Mouse (Mus musculus) c-Kit-positive CD71-negative TER-119-negative erythroid progenitor cells, embryonic 14.5 days (primary cell): ENCODE results near the gene Npas3.
"Not testable (repeated sequence)": the region's sequence is repeated elsewhere in the genome, so short reads cannot be mapped to it uniquely, and the experiment has no call there.

Source experiments
- DNase-seq: peaks from one replicate; pipeline ENCODE4 v3.0.0-alpha.2; 2013; ENCODE audit warnings: low read depth

Npas3 gene

GRCm38 (mm10) chr12:53248101-53248727 lies at the start of gene Npas3:
Gene Npas3, plus strand, starts transcription at chr12:53248677.
- no peak for DNase-seq

- DNase-seq: no peak
Measured at GRCm38 (mm10) chr12:53217141-53217540, 31.3 kb upstream of the Npas3 start.

DNA sequence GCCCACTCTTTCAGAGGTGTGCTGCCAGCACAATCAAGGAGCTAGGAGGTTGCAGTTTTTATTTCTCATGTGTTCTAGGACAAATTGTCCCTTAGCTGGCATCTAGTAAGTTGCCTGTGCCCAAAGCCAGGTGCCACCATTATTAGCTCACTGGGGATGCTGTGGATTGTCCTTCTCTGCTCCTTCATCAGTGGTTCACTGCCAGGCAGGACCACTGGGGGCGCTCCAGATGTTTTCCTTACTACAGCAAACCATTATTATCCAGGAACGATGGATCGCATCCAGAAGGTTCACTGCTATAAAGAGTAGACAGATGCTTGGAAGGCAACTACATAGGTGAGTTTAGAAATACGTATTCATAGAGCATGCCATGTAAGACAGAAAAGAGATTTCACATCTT lies 25.7 kb upstream of the Npas3 start:
- DNase-seq: no peak

DNA sequence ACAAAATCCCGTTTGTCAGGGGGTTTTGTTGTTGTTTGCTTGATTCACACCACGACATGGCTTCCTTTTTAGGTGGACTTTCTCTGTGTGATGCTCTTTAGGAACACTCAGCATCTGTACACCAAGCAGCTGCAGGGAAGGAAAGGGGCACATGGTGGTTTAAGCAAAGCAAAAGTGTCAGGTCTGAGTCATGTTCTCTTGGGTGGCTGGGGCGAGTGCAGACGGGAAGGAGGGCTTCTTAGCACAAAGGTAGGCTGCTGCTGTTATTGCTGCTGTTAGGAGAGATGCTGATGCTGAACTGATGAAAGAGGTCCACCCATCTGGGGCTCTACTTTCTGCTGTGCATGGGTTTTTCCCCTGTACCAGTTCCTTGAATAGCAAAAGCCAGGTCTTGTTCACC lies 21.1 kb upstream of the Npas3 start:
- DNase-seq: no peak

GRCm38 (mm10) chr12:53229419-53229818 lies 19.1 kb upstream of the Npas3 start:
- DNase-seq: no peak

GRCm38 (mm10) chr12:53246181-53246580 lies 2.3 kb upstream of the Npas3 start:
- no peak for DNase-seq

DNA sequence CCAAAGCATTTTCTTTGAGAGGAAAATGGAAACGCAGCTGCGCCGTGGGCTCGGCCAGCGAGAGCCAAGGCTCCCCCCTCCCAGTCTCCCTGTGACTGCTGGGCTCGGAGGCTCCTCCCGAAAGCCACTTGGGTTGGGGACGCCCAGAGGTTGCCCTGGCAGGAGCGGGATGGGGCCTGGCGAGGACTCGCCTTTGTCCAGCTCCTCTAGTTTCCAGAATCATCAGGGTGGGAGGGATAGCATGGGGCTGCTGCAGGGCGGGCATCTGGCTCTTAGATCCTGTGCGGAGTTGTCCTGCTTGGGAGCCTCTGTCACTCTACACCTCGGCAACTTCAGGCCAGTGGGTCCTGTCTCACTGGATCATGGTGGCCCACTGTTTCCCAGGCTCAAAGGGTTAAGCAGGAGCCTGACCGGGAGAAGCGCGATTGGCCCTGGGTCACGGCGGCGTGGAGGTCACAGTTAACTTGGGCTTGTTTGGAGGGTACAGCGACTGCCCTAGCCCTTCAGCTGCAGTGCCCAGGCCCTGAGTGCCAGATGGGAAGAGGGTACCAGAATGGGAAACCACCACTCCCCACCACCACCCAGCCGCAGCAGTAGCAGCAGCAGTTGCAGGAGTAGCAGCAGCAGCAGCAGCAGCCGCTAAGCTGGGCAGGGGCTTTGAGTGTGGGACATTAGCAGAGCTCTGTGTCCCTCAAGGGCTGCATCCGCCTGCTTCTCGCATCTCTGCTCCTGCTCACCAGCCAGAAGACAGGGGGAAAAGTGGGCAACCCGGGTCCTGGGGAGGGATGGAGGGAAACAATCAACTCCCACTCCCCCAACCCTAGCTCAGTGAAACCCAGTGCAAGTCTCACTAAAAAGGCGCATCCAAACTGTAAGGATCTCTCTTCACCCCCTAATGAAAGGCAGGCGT lies 1.6 kb upstream of the Npas3 start:
- DNase-seq: no peak

DNA sequence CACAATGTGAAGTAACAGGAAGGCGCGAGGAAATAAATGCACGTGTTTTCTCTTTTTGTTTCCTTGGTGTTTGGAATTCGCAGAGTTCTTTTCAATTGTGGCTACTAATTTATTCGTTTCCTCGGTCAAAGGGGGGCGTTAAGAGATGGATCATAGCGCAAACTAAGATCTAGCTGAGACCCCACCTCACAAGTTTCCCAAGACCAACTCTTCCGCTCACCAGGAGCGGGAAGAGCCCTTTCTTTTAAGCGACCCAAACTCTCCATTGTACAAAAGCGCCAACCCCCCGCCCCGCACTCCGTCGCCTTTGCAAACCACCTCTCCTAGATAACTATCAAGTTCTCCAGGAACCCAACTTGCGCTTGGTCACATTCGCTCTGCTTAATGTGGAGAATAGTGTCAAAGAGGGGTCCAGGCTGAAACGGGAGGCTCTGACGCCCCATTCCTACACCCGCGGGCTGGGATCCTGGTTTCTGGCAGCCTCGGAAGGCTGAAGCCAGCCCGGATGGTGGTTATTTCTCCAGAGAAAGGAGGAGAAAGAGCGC lies 914 bp upstream of the Npas3 start:
- DNase-seq: no peak

GRCm38 (mm10) chr12:53248796-53249195 lies 319 bp downstream of the Npas3 start:
- DNase-seq: no peak

GRCm38 (mm10) chr12:53251701-53252181 lies 3.3 kb downstream of the Npas3 start:
- DNase-seq: no peak

GRCm38 (mm10) chr12:53252213-53252571 lies 3.7 kb downstream of the Npas3 start:
- DNase-seq: no peak

DNA sequence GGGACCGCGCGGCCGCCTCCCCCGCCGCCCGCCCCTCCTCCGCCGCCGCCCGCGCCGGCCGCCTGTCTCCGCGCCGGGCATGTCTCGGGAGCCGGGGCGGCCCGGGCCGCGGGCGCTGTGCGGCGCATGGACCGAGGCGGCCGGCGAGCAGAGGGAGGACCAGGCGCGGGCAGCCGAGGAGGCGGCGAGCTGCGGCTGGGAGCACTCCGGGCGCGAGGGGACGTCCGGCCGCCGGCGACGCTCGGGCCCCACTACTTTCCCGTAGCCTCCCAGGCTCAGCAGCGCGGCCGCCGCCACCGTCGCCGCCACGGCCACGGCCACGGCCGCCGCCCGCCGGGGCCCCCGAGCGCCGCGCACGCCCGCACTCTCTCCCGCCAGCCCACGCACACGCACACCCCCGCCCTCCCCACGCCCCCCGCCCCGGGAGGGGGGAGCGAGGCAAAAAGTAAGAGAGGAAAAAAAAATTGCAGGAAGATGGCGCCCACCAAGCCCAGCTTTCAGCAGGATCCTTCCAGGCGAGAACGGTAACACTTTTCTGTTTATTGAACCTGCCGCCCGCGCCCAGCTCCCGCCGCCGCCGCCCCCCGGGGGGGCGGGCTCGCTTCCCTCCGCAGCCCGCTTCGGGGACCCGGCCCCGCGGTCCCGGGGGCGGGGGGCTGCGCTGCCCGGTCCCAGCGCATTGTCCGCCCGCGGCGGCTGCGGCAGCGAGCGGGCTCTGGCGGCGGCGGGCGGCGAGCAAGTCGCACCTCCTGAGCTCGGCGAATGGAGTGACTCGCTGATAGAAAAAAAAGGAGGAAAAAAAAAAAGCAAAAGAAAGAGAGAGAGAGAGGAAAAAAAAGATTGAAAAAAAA lies 4.3 kb downstream of the Npas3 start:
- DNase-seq: no peak

DNA sequence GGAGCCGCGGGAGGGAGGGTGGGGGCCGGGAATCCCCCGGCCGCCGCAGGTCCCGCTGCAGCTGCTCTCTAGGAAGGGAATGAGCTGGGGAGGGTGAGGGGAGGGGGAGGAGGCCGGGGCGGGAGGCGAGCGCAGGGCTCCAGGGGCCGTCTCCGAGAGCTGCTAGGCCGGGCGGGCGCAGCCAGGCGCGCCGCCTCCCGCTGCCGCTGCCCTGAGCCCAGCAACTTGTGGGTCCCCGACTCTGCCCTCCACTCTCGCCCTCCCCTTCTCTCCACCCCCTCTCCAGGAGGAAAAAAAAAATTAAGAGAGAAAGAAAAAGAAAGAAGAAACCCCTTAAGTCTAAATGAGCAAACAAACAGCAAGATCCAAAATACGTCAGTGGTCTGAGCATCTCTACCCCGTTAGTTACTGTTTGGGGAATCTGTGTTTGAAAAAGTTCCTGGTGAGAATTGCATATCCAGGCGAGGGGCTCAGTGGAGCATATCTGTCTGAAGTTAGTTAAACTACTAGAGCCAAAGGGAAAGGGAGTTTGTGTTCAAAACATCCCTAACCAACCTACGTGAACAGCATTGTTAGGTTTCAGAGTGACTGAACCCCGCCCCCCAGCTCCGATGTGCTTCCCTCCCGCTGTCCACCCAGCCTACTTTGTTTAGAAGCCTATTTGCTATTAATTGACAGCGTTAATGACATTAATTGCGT lies 5.1 kb downstream of the Npas3 start:
- DNase-seq: no peak

- no peak for DNase-seq
Measured at GRCm38 (mm10) chr12:53254160-53254480, 5.6 kb downstream of the Npas3 start.

GRCm38 (mm10) chr12:53274502-53274901 lies 26.0 kb downstream of the Npas3 start:
- DNase-seq: not testable (repeated sequence)

- DNase-seq: no peak
Measured at GRCm38 (mm10) chr12:53277393-53277792, 28.9 kb downstream of the Npas3 start.

GRCm38 (mm10) chr12:53290341-53290740 lies 41.9 kb downstream of the Npas3 start:
- no peak for DNase-seq

GRCm38 (mm10) chr12:53290846-53291245 lies 42.4 kb downstream of the Npas3 start:
- no peak for DNase-seq

DNA sequence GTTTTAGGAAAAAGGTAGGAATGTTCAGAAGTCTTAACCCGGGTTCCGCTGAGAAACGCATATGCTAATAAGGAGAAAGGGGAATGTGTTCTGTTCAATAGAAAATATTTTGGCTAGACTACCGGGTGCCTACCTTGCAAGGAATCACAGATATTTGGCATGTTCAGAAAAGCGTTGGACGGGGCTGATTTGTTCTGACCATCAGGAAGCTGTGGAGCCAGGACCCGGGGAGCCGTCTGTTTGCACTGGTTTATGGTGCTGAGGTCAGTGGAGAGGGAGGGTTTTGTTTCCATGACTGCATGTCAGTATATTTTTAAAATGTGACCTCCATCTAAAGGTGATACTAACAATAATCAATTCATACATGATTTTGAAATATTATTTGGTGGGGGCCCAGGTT lies 43.5 kb downstream of the Npas3 start:
- no peak for DNase-seq

DNA sequence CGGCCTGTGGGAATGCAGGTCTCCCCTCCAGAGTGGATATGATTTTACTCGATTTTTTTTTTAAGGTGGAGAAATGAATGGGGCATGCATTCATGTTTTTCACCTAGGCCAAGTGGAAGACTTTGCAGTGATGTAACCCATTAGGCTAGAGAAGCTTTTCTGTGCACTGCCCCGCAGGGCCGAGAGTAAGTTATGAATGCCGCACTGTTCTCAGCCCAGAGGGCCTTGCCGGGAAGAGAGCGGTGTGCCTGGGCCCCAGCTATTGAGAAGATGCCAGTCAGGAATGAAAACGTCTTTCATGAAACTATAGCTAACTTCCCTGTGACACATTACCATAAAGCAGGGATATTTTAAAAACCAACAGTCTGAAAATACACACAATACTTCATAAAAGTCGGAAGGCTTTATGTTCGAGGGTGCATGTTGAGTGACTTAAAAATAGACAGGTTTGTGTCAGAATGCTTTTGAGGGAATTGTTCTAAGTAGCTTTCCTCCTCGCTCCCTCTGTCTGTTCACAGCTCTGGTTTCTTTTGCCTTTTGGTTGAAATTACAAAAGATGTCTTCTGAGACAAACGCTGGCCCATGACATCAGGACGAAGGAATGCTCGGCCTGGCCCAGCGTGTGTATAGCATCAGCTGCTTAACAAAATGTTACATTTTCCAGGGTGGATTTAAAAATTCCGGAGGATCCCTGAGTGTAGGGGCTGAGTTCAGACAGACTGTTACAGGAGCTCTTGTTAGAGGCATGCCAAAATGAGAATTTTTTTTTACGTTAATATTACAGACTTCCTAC lies 44.2 kb downstream of the Npas3 start:
- DNase-seq: no peak

DNA sequence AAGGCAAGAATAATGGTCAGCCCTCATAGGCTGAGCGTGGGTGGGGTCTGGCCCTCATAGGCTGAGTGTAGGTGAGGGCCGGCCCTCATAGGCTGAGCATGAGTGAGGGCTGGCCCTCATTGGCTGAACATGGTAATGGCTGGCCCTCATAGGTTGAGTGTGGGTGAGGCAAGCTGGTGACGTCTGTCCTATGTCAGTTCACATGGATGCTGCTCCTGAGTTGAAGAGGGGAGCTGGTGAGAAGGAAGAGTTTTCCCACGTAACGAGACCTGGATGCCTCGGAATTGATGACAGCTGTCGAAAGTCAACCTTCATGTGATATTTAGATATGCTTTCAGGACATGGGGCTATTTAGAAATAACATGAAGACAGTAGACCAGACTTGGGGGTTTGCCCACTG lies 45.5 kb downstream of the Npas3 start:
- DNase-seq: no peak
